Mouse (Mus musculus) liver, adult 2 months (tissue): ENCODE measurements around the gene Wscd2. TPM values are rescaled to one million over a fixed set of nuclear protein-coding genes. Genes with fewer than 3 reads are reported as not detected.

Source experiments
- DNase-seq: peaks from one replicate; pipeline ENCODE4 v3.0.0-alpha.2; 2011; ENCODE audit warnings: low read depth, low spot score; ENCODE audit errors: extremely low read depth
- H3K27ac ChIP-seq: fragments of 200-500 bp; replicated peaks from 2 replicates; pipeline ENCODE4 v1.5.1; 2012; ENCODE audit warnings: low read depth, mild to moderate bottlenecking, control low read depth, inconsistent platforms, low read length; ENCODE audit not compliant: insufficient read depth
- H3K27me3 ChIP-seq: fragments of 200-500 bp; 2 replicates; pipeline ENCODE4 v1.6.1; 2012; ENCODE audit warnings: mild to moderate bottlenecking, moderate library complexity, low read length, inconsistent platforms; ENCODE audit not compliant: control insufficient read depth, insufficient read depth
- H3K36me3 ChIP-seq: fragments of 200-500 bp; 2 replicates; pipeline ENCODE4 v1.6.1; 2012; ENCODE audit warnings: low read length, inconsistent platforms; ENCODE audit not compliant: control insufficient read depth, insufficient read depth
- H3K4me1 ChIP-seq: fragments of 200-500 bp; 2 replicates; pipeline ENCODE4 v1.6.1; 2011; ENCODE audit warnings: low read length; ENCODE audit not compliant: control insufficient read depth, insufficient read depth
- H3K4me3 ChIP-seq: fragments of 200-500 bp; 2 replicates; pipeline ENCODE4 v1.5.1; 2011; ENCODE audit warnings: low read depth, mild to moderate bottlenecking, control low read depth, low read length, moderate library complexity; ENCODE audit not compliant: insufficient read depth
- H3K79me2 ChIP-seq: fragments of 200-500 bp; 2 replicates; pipeline ENCODE4 v1.6.1; 2012; ENCODE audit warnings: inconsistent platforms, mild to moderate bottlenecking, low read length, moderate library complexity; ENCODE audit not compliant: control insufficient read depth, insufficient read depth
- H3K9ac ChIP-seq: fragments of 200-500 bp; 2 replicates; pipeline ENCODE4 v1.6.1; 2012; ENCODE audit warnings: low read depth, mild to moderate bottlenecking, control low read depth, inconsistent platforms, low read length
- CTCF ChIP-seq: fragments of 200-500 bp; IDR thresholded peaks from 2 replicates; pipeline ENCODE4 v1.5.1; 2011; ENCODE audit warnings: low read depth, low read length, control low read depth
- POLR2A ChIP-seq: fragments of 200-500 bp; IDR thresholded peaks from 2 replicates; pipeline ENCODE4 v1.6.1; 2011; ENCODE audit warnings: low read length, control low read depth; ENCODE audit not compliant: insufficient read depth; ENCODE audit errors: extremely low read depth
- WGBS: fragments of 180-500 bp; shearing (Covaris S2); methylation state at CpG from one replicate; pipeline ENCODE4 v1.1.7; 2018; 5-methylcytosine and 5-hydroxymethylcytosine counted together
- polyA plus RNA-seq: library from polyadenylated mRNA; depleted of rRNA; stranded (reverse); fragments of >200 nt; gene quantifications from 2 replicates; pipeline ENCODE4 v1.2.3, GENCODE M21; 2012
- total RNA-seq: library from RNA; depleted of rRNA; stranded (reverse); fragments of >200 nt; gene quantifications from 2 replicates; pipeline ENCODE4 v1.2.3, GENCODE M21; 2014

The Wscd2 gene
- total and polyA plus RNA-seq, 2 experiments, result 0.05 to 0.09 TPM

- 0 out of 2 replicates have a peak, but pooled peaks cover 2% of the 10 kb centered on the region for H3K4me1 ChIP-seq
- no peak for DNase-seq
- H3K36me3 ChIP-seq, result no peaks in the 10 kb centered on the region
- no peak for TF ChIP-seq CTCF
- no peak for TF ChIP-seq POLR2A
- H3K9ac ChIP-seq, result no peak overlapping the region
- H3K79me2 ChIP-seq, result no peaks in the 10 kb centered on the region
- no peaks in the 10 kb centered on the region for H3K27me3 ChIP-seq
- no peak overlapping the region for H3K27ac ChIP-seq
- WGBS, result 46% methylated on average over 9 of the region's 9 CpGs
- no peak overlapping the region for H3K4me3 ChIP-seq
Measured at GRCm38 (mm10) chr5:113633037-113633714, 143.0 kb downstream of the Wscd2 start.

- 50% methylated on average over 13 of the region's 13 CpGs for WGBS
- DNase-seq, result peak; percentile 19
- Histone ChIP-seq H3K79me2 (no peaks in the 10 kb centered on the region), H3K4me3 (no peak overlapping the region), H3K9ac (no peak overlapping the region), H3K27ac (peak overlapping the region; percentile 45), H3K4me1 (0 out of 2 replicates have a peak, but pooled peaks cover 2% of the 10 kb centered on the region), H3K27me3 (no peaks in the 10 kb centered on the region), H3K36me3 (no peaks in the 10 kb centered on the region)
- no peak for TF ChIP-seq CTCF
- TF ChIP-seq POLR2A, result no peak
Measured at GRCm38 (mm10) chr5:113634024-113634651, 144.0 kb downstream of the Wscd2 start.

GRCm38 (mm10) chr5:113634887-113635610, 144.9 kb downstream of the Wscd2 start:
- Histone ChIP-seq H3K9ac (no peak overlapping the region), H3K4me1 (0 out of 2 replicates have a peak, but pooled peaks cover 2% of the 10 kb centered on the region), H3K27me3 (no peaks in the 10 kb centered on the region), H3K4me3 (no peak overlapping the region), H3K79me2 (no peaks in the 10 kb centered on the region), H3K36me3 (no peaks in the 10 kb centered on the region), H3K27ac (no peak overlapping the region)
- TF ChIP-seq POLR2A (no peak), CTCF (no peak)
- no peak for DNase-seq
- WGBS, result 65% methylated on average over 7 of the region's 7 CpGs

GRCm38 (mm10) chr5:113635861-113636565, 145.9 kb downstream of the Wscd2 start:
- Histone ChIP-seq H3K4me1 (0 out of 2 replicates have a peak, but pooled peaks cover 2% of the 10 kb centered on the region), H3K36me3 (no peaks in the 10 kb centered on the region), H3K27me3 (no peaks in the 10 kb centered on the region), H3K27ac (no peak overlapping the region), H3K79me2 (no peaks in the 10 kb centered on the region), H3K9ac (no peak overlapping the region), H3K4me3 (no peak overlapping the region)
- 68% methylated on average over 15 of the region's 15 CpGs for WGBS
- no peak for TF ChIP-seq CTCF
- TF ChIP-seq POLR2A, result no peak
- no peak for DNase-seq

GRCm38 (mm10) chr5:113637631-113638030, 147.5 kb downstream of the Wscd2 start:
- 0 out of 2 replicates have a peak, but pooled peaks cover 2% of the 10 kb centered on the region for H3K4me1 ChIP-seq
- DNase-seq, result no peak
- no peak overlapping the region for H3K27ac ChIP-seq
- H3K79me2 ChIP-seq, result no peaks in the 10 kb centered on the region
- 83% methylated on average over 4 of the region's 4 CpGs for WGBS
- no peaks in the 10 kb centered on the region for H3K27me3 ChIP-seq
- TF ChIP-seq POLR2A (no peak), CTCF (no peak)
- H3K4me3 ChIP-seq, result no peak overlapping the region
- H3K9ac ChIP-seq, result no peak overlapping the region
- H3K36me3 ChIP-seq, result no peaks in the 10 kb centered on the region
